Mouse (Mus musculus) adrenal gland, postnatal 25 days (tissue): ENCODE measurements around the gene Ppp1r3c. TPM values are rescaled to one million over a fixed set of nuclear protein-coding genes. Genes with fewer than 3 reads are reported as not detected.

Experiments
- total RNA-seq: library from RNA; stranded (reverse); gene quantifications from 2 replicates; pipeline ENCODE4 v1.2.3, GENCODE M21; 2021

Ppp1r3c gene
- total RNA-seq, 1 experiment from 2014 or later = 11.1 TPM

Other genes starting within 250 kb of the Ppp1r3c start
- 1.6 and 2.1 TPM in 2 replicates for gene Hectd2, start 182.0 kb downstream of the Ppp1r3c start, total RNA-seq
- gene Tnks2, start 97.6 kb upstream of the Ppp1r3c start, total RNA-seq = 109 and 135 TPM in 2 replicates
- gene Fgfbp3, start 183.0 kb upstream of the Ppp1r3c start, total RNA-seq = 3.3 and 8.0 TPM in 2 replicates
- gene Btaf1, start 189.4 kb upstream of the Ppp1r3c start, total RNA-seq = 24.0 and 30.9 TPM in 2 replicates